ENCODE assay signal across 9 mouse cellular contexts in the genomic region with DNA sequence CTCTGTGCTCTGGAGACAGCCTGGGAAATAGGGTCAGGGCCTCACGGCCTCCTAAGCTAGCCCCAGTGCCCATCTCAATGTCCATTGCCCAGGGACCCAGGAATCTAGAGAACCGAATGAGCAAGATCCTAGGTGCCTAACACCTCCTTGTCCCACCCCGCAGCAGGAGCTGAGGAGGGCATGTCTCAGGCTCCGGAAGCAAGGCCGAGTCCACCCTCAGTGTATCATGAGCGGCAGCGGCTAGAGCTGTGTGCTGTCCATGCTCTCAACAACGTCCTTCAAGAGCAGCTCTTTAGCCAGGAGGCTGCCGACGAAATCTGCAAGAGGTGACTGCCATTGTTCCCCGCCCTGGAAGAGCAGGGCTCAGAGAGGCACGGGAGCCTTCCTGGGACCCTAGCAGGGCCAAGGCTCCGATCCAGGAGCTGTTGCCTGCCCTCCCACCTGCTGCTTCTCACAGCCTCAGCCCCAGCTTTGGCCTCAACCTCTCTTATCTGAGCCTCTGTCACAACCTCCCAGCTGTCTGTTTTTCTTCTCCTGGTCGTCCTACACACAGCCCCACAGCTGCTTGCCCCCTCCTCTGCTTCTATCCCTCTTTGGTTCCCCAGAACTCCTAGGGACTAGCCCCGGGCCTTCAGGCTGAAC. TPM values are rescaled to one million over a fixed set of nuclear protein-coding genes. Genes with fewer than 3 reads are reported as not detected.
DNase-seq lines count a peak whose midpoint lies in the region; ATAC-seq and TF ChIP-seq lines count a peak whose summit lies in the region.
"Had no signal": no experiment of that assay in that cellular context is flagged by ENCODE, and none has a peak within 500 bp of the region (broad histone marks: within the 10 kb centered on the region; RNA-seq: fewer than 3 reads in every experiment).

No protein-coding gene starts in this region.

- H3K9me3 ChIP-seq in G1E (replicated peaks) = no peaks in the 10 kb centered on the region
- H3K9me3 ChIP-seq in forebrain, embryonic 10.5 days = no peaks in the 10 kb centered on the region
- H3K9me3 ChIP-seq in limb, embryonic 15.5 days = no peaks in the 10 kb centered on the region

- peak overlapping the region; percentile 67 for H3K4me3 ChIP-seq in kidney, adult 2 months (ENCODE audit: insufficient read depth, low read depth, low read length)
- peak overlapping the region; percentile 79 for H3K4me3 ChIP-seq in G1E (ENCODE audit: low read depth, low read length)
- peak overlapping the region; percentile 60 for H3K4me3 ChIP-seq in forebrain, embryonic 10.5 days
- peak overlapping the region; percentile 66 for H3K4me3 ChIP-seq in limb, embryonic 15.5 days

- H3K4me1 ChIP-seq in kidney, adult 2 months (ENCODE audit: control insufficient read depth, insufficient read depth, low read length) = no peaks in the 10 kb centered on the region
- peaks cover 74% of the 10 kb centered on the region for H3K4me1 ChIP-seq in G1E (ENCODE audit: insufficient read depth, low read depth, low read length)
- peaks cover 78% of the 10 kb centered on the region for H3K4me1 ChIP-seq in forebrain, embryonic 10.5 days
- peaks cover 35% of the 10 kb centered on the region for H3K4me1 ChIP-seq in limb, embryonic 15.5 days

- 78% methylated on average over 15 of the region's 15 CpGs for WGBS in kidney, adult 2 months
- WGBS in forebrain, embryonic 10.5 days = 71% methylated on average over 15 of the region's 15 CpGs
- WGBS in limb, embryonic 15.5 days = 76% methylated on average over 15 of the region's 15 CpGs

- DNase-seq in kidney, adult 2 months = no peak
- no peak for DNase-seq in kidney, adult 8-10 months
- no peak for DNase-seq in G1E (ENCODE audit: low spot score)
- no peak for DNase-seq in forebrain, embryonic 10.5 days (ENCODE audit: extremely low spot score, low spot score)
- DNase-seq in spleen, postnatal 10 days (ENCODE audit: low spot score in 2 of 2) = peak; percentile 37 to 55
- no peak for DNase-seq in ovary, postnatal 36 days (ENCODE audit: low spot score)
- no peak for DNase-seq in left cerebral cortex, adult 18-20 months (ENCODE audit: low spot score in 2 of 2)

- no peaks in the 10 kb centered on the region for H3K36me3 ChIP-seq in kidney, adult 2 months (ENCODE audit: control insufficient read depth, insufficient read depth, low read length)
- H3K36me3 ChIP-seq in G1E (replicated peaks) = peaks cover 37% of the 10 kb centered on the region
- H3K36me3 ChIP-seq in forebrain, embryonic 10.5 days (replicated peaks) = peaks cover 11% of the 10 kb centered on the region
- H3K36me3 ChIP-seq in limb, embryonic 15.5 days = peaks cover 9% of the 10 kb centered on the region; the same call in 1 of the 2 replicates

- H3K4me2 ChIP-seq in limb, embryonic 15.5 days = peak overlapping the region; percentile 66

- no peak for ATAC-seq in G1E (ENCODE audit: extremely low read depth, insufficient number of reproducible peaks, low FRiP score, poor library complexity, severe bottlenecking)
- no peak for ATAC-seq in limb, embryonic 15.5 days (ENCODE audit: insufficient number of reproducible peaks, low FRiP score, low TSS enrichment, low read depth)

- TF ChIP-seq POLR2A in kidney, adult 2 months (IDR thresholded peaks at IDR 0.05; ENCODE audit: low read depth, low read length) = no peak

- peak overlapping the region; percentile 78; the same call in 1 of the 2 replicates for H3K9ac ChIP-seq in limb, embryonic 15.5 days

- no peak overlapping the region for H3K27ac ChIP-seq in kidney, adult 2 months (ENCODE audit: insufficient read depth, low read depth, low read length)
- peak overlapping the region; percentile 87 for H3K27ac ChIP-seq in forebrain, embryonic 10.5 days
- peak overlapping the region; percentile 50 for H3K27ac ChIP-seq in limb, embryonic 15.5 days

- TF ChIP-seq CTCF in kidney, adult 2 months (conservative IDR thresholded peaks at IDR 0.05; ENCODE audit: insufficient read depth, insufficient read length, low read depth, low read length) = no peak
- no peak for TF ChIP-seq CTCF in G1E (IDR thresholded peaks at IDR 0.05; ENCODE audit: low read depth, low read length)

- H3K27me3 ChIP-seq in kidney, adult 2 months (replicated peaks; ENCODE audit: control insufficient read depth, insufficient read depth, low read length) = no peaks in the 10 kb centered on the region
- no peaks in the 10 kb centered on the region for H3K27me3 ChIP-seq in G1E (ENCODE audit: insufficient read depth, low read length)
- peaks cover 20% of the 10 kb centered on the region for H3K27me3 ChIP-seq in forebrain, embryonic 10.5 days (ENCODE audit: poor library complexity, severe bottlenecking)
- H3K27me3 ChIP-seq in limb, embryonic 15.5 days = peaks cover 17% of the 10 kb centered on the region

RNA-seq across cellular contexts. Expression of gene Josd2, which starts 1.0 kb away (rescaled TPM):
- polyA plus RNA-seq in kidney, adult 2 months (2012; rRNA removed) = 92.8 and 129 TPM in 2 replicates
- total RNA-seq in G1E (2014; fragmentation: Nextera tagmentation) = 48.5 and 55.0 TPM in 2 replicates
- total RNA-seq in G1E (2017) = 22.1 and 27.2 TPM in 2 replicates
- 162 and 230 TPM in 2 replicates for polyA plus RNA-seq in G1E (2012)
- 74.9 and 78.5 TPM in 2 replicates for polyA plus RNA-seq in forebrain, embryonic 10.5 days (2016; fragmentation: Nextera tagmentation; extraction: Ambion mirVana)
- polyA plus RNA-seq in limb, embryonic 15.5 days (2015; fragmentation: Nextera tagmentation; extraction: Ambion mirVana) = 92.9 and 121 TPM in 2 replicates
- 10 to 100 TPM; 76.7 to 77.9 TPM for total RNA-seq in left cerebral cortex, adult 18-20 months (2021)

RNA-seq across cellular contexts. Expression of gene Aspdh, which starts 3.6 kb away (rescaled TPM):
- 224 and 293 TPM in 2 replicates for polyA plus RNA-seq in kidney, adult 2 months (2012; rRNA removed)
- total RNA-seq in G1E (2014; fragmentation: Nextera tagmentation) = not detected in 2 replicates
- total RNA-seq in G1E (2017) = not detected in 2 replicates
- not detected in 2 replicates for polyA plus RNA-seq in G1E (2012)
- polyA plus RNA-seq in forebrain, embryonic 10.5 days (2016; fragmentation: Nextera tagmentation; extraction: Ambion mirVana) = 1.3 and 1.5 TPM in 2 replicates
- 0.29 and 0.56 TPM in 2 replicates for polyA plus RNA-seq in limb, embryonic 15.5 days (2015; fragmentation: Nextera tagmentation; extraction: Ambion mirVana)
- total RNA-seq in left cerebral cortex, adult 18-20 months (2021) = 1 to 10 TPM; 5.0 to 5.6 TPM
- total RNA-seq: hematopoietic stem cell, adult 5-6 weeks had no signal

RNA-seq across cellular contexts. Expression of gene Emc10, which starts 27.6 kb away (rescaled TPM):
- 298 and 346 TPM in 2 replicates for polyA plus RNA-seq in kidney, adult 2 months (2012; rRNA removed)
- 33.3 and 33.7 TPM in 2 replicates for total RNA-seq in G1E (2014; fragmentation: Nextera tagmentation)
- total RNA-seq in G1E (2017) = 18.5 and 19.0 TPM in 2 replicates
- 147 and 166 TPM in 2 replicates for polyA plus RNA-seq in G1E (2012)
- 95.8 and 96.9 TPM in 2 replicates for polyA plus RNA-seq in forebrain, embryonic 10.5 days (2016; fragmentation: Nextera tagmentation; extraction: Ambion mirVana)
- 103 and 116 TPM in 2 replicates for polyA plus RNA-seq in limb, embryonic 15.5 days (2015; fragmentation: Nextera tagmentation; extraction: Ambion mirVana)
- total RNA-seq in left cerebral cortex, adult 18-20 months (2021) = 100 to 1,000 TPM; 206 to 210 TPM

RNA-seq across cellular contexts. Expression of gene Fam71e1, which starts 27.6 kb away (rescaled TPM):
- polyA plus RNA-seq in kidney, adult 2 months (2012; rRNA removed) = 12.2 and 18.6 TPM in 2 replicates
- total RNA-seq in G1E (2014; fragmentation: Nextera tagmentation) = 6.8 and 12.7 TPM in 2 replicates
- 1.3 and 5.5 TPM in 2 replicates for total RNA-seq in G1E (2017)
- polyA plus RNA-seq in G1E (2012) = 6.9 and 7.4 TPM in 2 replicates
- 15.1 and 15.8 TPM in 2 replicates for polyA plus RNA-seq in forebrain, embryonic 10.5 days (2016; fragmentation: Nextera tagmentation; extraction: Ambion mirVana)
- 9.7 and 12.8 TPM in 2 replicates for polyA plus RNA-seq in limb, embryonic 15.5 days (2015; fragmentation: Nextera tagmentation; extraction: Ambion mirVana)
- 10 to 100 TPM; 15.1 to 15.5 TPM for total RNA-seq in left cerebral cortex, adult 18-20 months (2021)
- total RNA-seq: hematopoietic stem cell, adult 5-6 weeks had no signal

RNA-seq across cellular contexts. Expression of gene Lrrc4b, which starts 39.9 kb away (rescaled TPM):
- 0.30 and 0.52 TPM in 2 replicates for polyA plus RNA-seq in kidney, adult 2 months (2012; rRNA removed)
- total RNA-seq in G1E (2014; fragmentation: Nextera tagmentation) (not detected in 2 replicates), G1E (2017) (0.05 TPM in 1 of 2 replicates, not detected in the other)
- polyA plus RNA-seq in G1E (2012) = not detected in 2 replicates
- 1.8 and 2.1 TPM in 2 replicates for polyA plus RNA-seq in forebrain, embryonic 10.5 days (2016; fragmentation: Nextera tagmentation; extraction: Ambion mirVana)
- polyA plus RNA-seq in limb, embryonic 15.5 days (2015; fragmentation: Nextera tagmentation; extraction: Ambion mirVana) = 0.55 and 0.87 TPM in 2 replicates
- total RNA-seq in left cerebral cortex, adult 18-20 months (2021) = 100 to 1,000 TPM; 284 to 289 TPM
- total RNA-seq: hematopoietic stem cell, adult 5-6 weeks had no signal

Comparison
In these comparisons a context has a peak if more than half of its experiments do, and no peak if none do; other contexts are left out.
1. DNase-seq: peak in spleen, postnatal 10 days (2 of 2); none in kidney, adult 2 months (single experiment), kidney, adult 8-10 months (0 of 2), G1E (single experiment), forebrain, embryonic 10.5 days (single experiment), ovary, postnatal 36 days (single experiment) and left cerebral cortex, adult 18-20 months (0 of 2).
2. RNA of gene Aspdh, which starts 3.6 kb away (polyA plus RNA-seq): 224 to 293 TPM in kidney, adult 2 months; 1.3 to 1.5 TPM in forebrain, embryonic 10.5 days, 0.29 to 0.56 TPM in limb, embryonic 15.5 days and not detected in G1E; every median in the first group is over 10 times any median in the second.
3. Peak in every context shown above with its lines, with median percentiles within 50 percentile points of each other: H3K4me3 ChIP-seq.